Mouse (Mus musculus): ENCODE data around the gene Nodal. TPM values are rescaled to one million over a fixed set of nuclear protein-coding genes. Genes with fewer than 3 reads are reported as not detected.
A peak's percentile ranks its signal among the peaks of the same experiment; 100 is the strongest.

Gene Nodal
- polyA plus RNA-seq, 1 experiment from 2014 or later = not detected

- WGBS = 6% methylated on average over 24 of the region's 24 CpGs
- H3K4me3 ChIP-seq (ENCODE audit: low read depth, low read length) = no peak overlapping the region
- H3K27me3 ChIP-seq (replicated peaks; ENCODE audit: control insufficient read depth, insufficient read depth, low read length) = peaks cover 38% of the 10 kb centered on the region
- ATAC-seq (no peak), DNase-seq (ENCODE audit: low spot score) (no peak)
- no peak overlapping the region for H3K4me2 ChIP-seq (ENCODE audit: low read length)
- no peaks in the 10 kb centered on the region for H3K36me3 ChIP-seq (ENCODE audit: control insufficient read depth, insufficient read depth, low read length)
- H3K9me3 ChIP-seq (replicated peaks; ENCODE audit: control insufficient read depth, low read length) = no peaks in the 10 kb centered on the region
- no peak overlapping the region for H3K27ac ChIP-seq (ENCODE audit: low read depth, low read length)
- H3K9ac ChIP-seq (ENCODE audit: low read length) = no peak overlapping the region
- peaks cover under 1% of the 10 kb centered on the region; the same call in 1 of the 2 replicates for H3K4me1 ChIP-seq (ENCODE audit: control insufficient read depth, insufficient read depth, low read length)
These were observed 1.4 kb downstream of the Nodal start for GRCm38 (mm10) chr10:61419146-61419545.

- Histone ChIP-seq H3K4me2 (ENCODE audit: low read length) (no peak overlapping the region), H3K4me1 (ENCODE audit: control insufficient read depth, insufficient read depth, low read length) (peaks cover 7% of the 10 kb centered on the region), H3K9me3 (replicated peaks; ENCODE audit: control insufficient read depth, low read length) (no peaks in the 10 kb centered on the region), H3K27ac (ENCODE audit: low read depth, low read length) (no peak overlapping the region), H3K36me3 (ENCODE audit: control insufficient read depth, insufficient read depth, low read length) (no peaks in the 10 kb centered on the region), H3K4me3 (ENCODE audit: low read depth, low read length) (no peak overlapping the region), H3K27me3 (replicated peaks; ENCODE audit: control insufficient read depth, insufficient read depth, low read length) (peaks cover 38% of the 10 kb centered on the region), H3K9ac (ENCODE audit: low read length) (no peak overlapping the region)
- WGBS = 75% methylated on average over 4 of the region's 4 CpGs
- no peak for DNase-seq (ENCODE audit: low spot score)
- no peak for ATAC-seq
These were observed 2.2 kb downstream of the Nodal start for GRCm38 (mm10) chr10:61420011-61420410.

GRCm38 (mm10) chr10:61422861-61423260 lies 5.1 kb downstream of the Nodal start:
- H3K4me3 ChIP-seq (ENCODE audit: low read depth, low read length) = no peak overlapping the region

GRCm38 (mm10) chr10:61423289-61423688 lies 5.5 kb downstream of the Nodal start:
- H3K4me2 ChIP-seq (ENCODE audit: low read length) = no peak overlapping the region
- H3K27ac ChIP-seq (ENCODE audit: low read depth, low read length) = no peak overlapping the region
- DNase-seq (ENCODE audit: low spot score) = no peak
- ATAC-seq = no peak
- H3K9ac ChIP-seq (ENCODE audit: low read length) = no peak overlapping the region
- peaks cover 7% of the 10 kb centered on the region for H3K4me1 ChIP-seq (ENCODE audit: control insufficient read depth, insufficient read depth, low read length)
- no peaks in the 10 kb centered on the region for H3K36me3 ChIP-seq (ENCODE audit: control insufficient read depth, insufficient read depth, low read length)
- H3K27me3 ChIP-seq (replicated peaks; ENCODE audit: control insufficient read depth, insufficient read depth, low read length) = peaks cover 23% of the 10 kb centered on the region
- 45% methylated on average over 10 of the region's 10 CpGs for WGBS
- no peak overlapping the region for H3K4me3 ChIP-seq (ENCODE audit: low read depth, low read length)
- H3K9me3 ChIP-seq (replicated peaks; ENCODE audit: control insufficient read depth, low read length) = no peaks in the 10 kb centered on the region

More at GRCm38 (mm10) chr10:61422861-61423260, 5.1 kb downstream of the Nodal start:
- Histone ChIP-seq H3K27ac (ENCODE audit: low read depth, low read length) (no peak overlapping the region), H3K9ac (ENCODE audit: low read length) (no peak overlapping the region), H3K27me3 (replicated peaks; ENCODE audit: control insufficient read depth, insufficient read depth, low read length) (peaks cover 27% of the 10 kb centered on the region), H3K36me3 (ENCODE audit: control insufficient read depth, insufficient read depth, low read length) (no peaks in the 10 kb centered on the region), H3K9me3 (replicated peaks; ENCODE audit: control insufficient read depth, low read length) (no peaks in the 10 kb centered on the region), H3K4me2 (ENCODE audit: low read length) (no peak overlapping the region), H3K4me1 (ENCODE audit: control insufficient read depth, insufficient read depth, low read length) (peaks cover 7% of the 10 kb centered on the region)
- 85% methylated on average over 12 of the region's 12 CpGs for whole genome bisulfite sequencing
- ATAC-seq (no peak), DNase-seq (ENCODE audit: low spot score) (no peak)

- WGBS = 13% methylated on average over 7 of the region's 7 CpGs
These were observed 6.7 kb downstream of the Nodal start for GRCm38 (mm10) chr10:61424500-61424899.

GRCm38 (mm10) chr10:61425047-61425446 lies 7.3 kb downstream of the Nodal start:
- H3K4me2 ChIP-seq (ENCODE audit: low read length) = no peak overlapping the region
- WGBS = 68% methylated on average over 2 of the region's 2 CpGs
- no peak overlapping the region for H3K4me3 ChIP-seq (ENCODE audit: low read depth, low read length)
- ATAC-seq (no peak), DNase-seq (ENCODE audit: low spot score) (no peak)
- H3K4me1 ChIP-seq (ENCODE audit: control insufficient read depth, insufficient read depth, low read length) = peaks cover 7% of the 10 kb centered on the region
- no peak overlapping the region for H3K27ac ChIP-seq (ENCODE audit: low read depth, low read length)
- peaks cover 7% of the 10 kb centered on the region for H3K27me3 ChIP-seq (replicated peaks; ENCODE audit: control insufficient read depth, insufficient read depth, low read length)
- no peak overlapping the region for H3K9ac ChIP-seq (ENCODE audit: low read length)
- no peaks in the 10 kb centered on the region for H3K9me3 ChIP-seq (replicated peaks; ENCODE audit: control insufficient read depth, low read length)
- H3K36me3 ChIP-seq (ENCODE audit: control insufficient read depth, insufficient read depth, low read length) = peaks cover 7% of the 10 kb centered on the region

More at GRCm38 (mm10) chr10:61424500-61424899, 6.7 kb downstream of the Nodal start:
- Histone ChIP-seq H3K9me3 (replicated peaks; ENCODE audit: control insufficient read depth, low read length) (no peaks in the 10 kb centered on the region), H3K4me1 (ENCODE audit: control insufficient read depth, insufficient read depth, low read length) (peaks cover 7% of the 10 kb centered on the region), H3K27ac (ENCODE audit: low read depth, low read length) (no peak overlapping the region), H3K36me3 (ENCODE audit: control insufficient read depth, insufficient read depth, low read length) (peaks cover 2% of the 10 kb centered on the region; the same call in 1 of the 2 replicates), H3K9ac (ENCODE audit: low read length) (0 out of 2 replicates have a peak overlapping the region, but pooled peaks have one; percentile 1), H3K4me2 (ENCODE audit: low read length) (peak overlapping the region; percentile 24; the same call in 1 of the 2 replicates), H3K4me3 (ENCODE audit: low read depth, low read length) (no peak overlapping the region), H3K27me3 (replicated peaks; ENCODE audit: control insufficient read depth, insufficient read depth, low read length) (peaks cover 12% of the 10 kb centered on the region)
- DNase-seq (ENCODE audit: low spot score) (peak; percentile 77), ATAC-seq (peak; percentile 49)

- ATAC-seq (no peak), DNase-seq (ENCODE audit: low spot score) (no peak)
- no peak overlapping the region for H3K27ac ChIP-seq (ENCODE audit: low read depth, low read length)
- H3K4me2 ChIP-seq (ENCODE audit: low read length) = no peak overlapping the region
- H3K4me3 ChIP-seq (ENCODE audit: low read depth, low read length) = no peak overlapping the region
- 68% methylated on average over 2 of the region's 2 CpGs for WGBS
- no peaks in the 10 kb centered on the region for H3K9me3 ChIP-seq (replicated peaks; ENCODE audit: control insufficient read depth, low read length)
- peaks cover 7% of the 10 kb centered on the region for H3K4me1 ChIP-seq (ENCODE audit: control insufficient read depth, insufficient read depth, low read length)
- no peak overlapping the region for H3K9ac ChIP-seq (ENCODE audit: low read length)
- H3K27me3 ChIP-seq (replicated peaks; ENCODE audit: control insufficient read depth, insufficient read depth, low read length) = no peaks in the 10 kb centered on the region
- H3K36me3 ChIP-seq (ENCODE audit: control insufficient read depth, insufficient read depth, low read length) = peaks cover 20% of the 10 kb centered on the region
These were observed 8.5 kb downstream of the Nodal start for GRCm38 (mm10) chr10:61426251-61426757.

- H3K27me3 ChIP-seq (replicated peaks; ENCODE audit: control insufficient read depth, insufficient read depth, low read length) = no peaks in the 10 kb centered on the region
- peaks cover 7% of the 10 kb centered on the region for H3K4me1 ChIP-seq (ENCODE audit: control insufficient read depth, insufficient read depth, low read length)
- no peak for DNase-seq (ENCODE audit: low spot score)
- no peak overlapping the region for H3K27ac ChIP-seq (ENCODE audit: low read depth, low read length)
- H3K9me3 ChIP-seq (replicated peaks; ENCODE audit: control insufficient read depth, low read length) = no peaks in the 10 kb centered on the region
- H3K4me3 ChIP-seq (ENCODE audit: low read depth, low read length) = no peak overlapping the region
- no peak overlapping the region for H3K4me2 ChIP-seq (ENCODE audit: low read length)
- WGBS = 87% methylated on average over 6 of the region's 6 CpGs
- H3K36me3 ChIP-seq (ENCODE audit: control insufficient read depth, insufficient read depth, low read length) = peaks cover 31% of the 10 kb centered on the region
- no peak for ATAC-seq
- H3K9ac ChIP-seq (ENCODE audit: low read length) = no peak overlapping the region
These were observed 10.2 kb downstream of the Nodal start for GRCm38 (mm10) chr10:61427951-61428350.

- WGBS = 50% methylated on average over 4 of the region's 4 CpGs
- Histone ChIP-seq H3K4me3 (ENCODE audit: low read depth, low read length) (no peak overlapping the region), H3K9me3 (replicated peaks; ENCODE audit: control insufficient read depth, low read length) (no peaks in the 10 kb centered on the region), H3K9ac (ENCODE audit: low read length) (no peak overlapping the region), H3K4me1 (ENCODE audit: control insufficient read depth, insufficient read depth, low read length) (peaks cover 7% of the 10 kb centered on the region), H3K36me3 (ENCODE audit: control insufficient read depth, insufficient read depth, low read length) (peaks cover 35% of the 10 kb centered on the region), H3K4me2 (ENCODE audit: low read length) (no peak overlapping the region), H3K27me3 (replicated peaks; ENCODE audit: control insufficient read depth, insufficient read depth, low read length) (no peaks in the 10 kb centered on the region), H3K27ac (ENCODE audit: low read depth, low read length) (no peak overlapping the region)
- no peak for ATAC-seq
- no peak for DNase-seq (ENCODE audit: low spot score)
These were observed 10.6 kb downstream of the Nodal start for GRCm38 (mm10) chr10:61428416-61428815.

Measured in forebrain, embryonic 14.5 days (tissue).